Mouse (Mus musculus): Measurements from ENCODE around the gene Asb15. TPM values are rescaled to one million over a fixed set of nuclear protein-coding genes. Genes with fewer than 3 reads are reported as not detected.

The Asb15 gene
- polyA plus RNA-seq, 1 experiment from 2014 or later: not detected

DNA sequence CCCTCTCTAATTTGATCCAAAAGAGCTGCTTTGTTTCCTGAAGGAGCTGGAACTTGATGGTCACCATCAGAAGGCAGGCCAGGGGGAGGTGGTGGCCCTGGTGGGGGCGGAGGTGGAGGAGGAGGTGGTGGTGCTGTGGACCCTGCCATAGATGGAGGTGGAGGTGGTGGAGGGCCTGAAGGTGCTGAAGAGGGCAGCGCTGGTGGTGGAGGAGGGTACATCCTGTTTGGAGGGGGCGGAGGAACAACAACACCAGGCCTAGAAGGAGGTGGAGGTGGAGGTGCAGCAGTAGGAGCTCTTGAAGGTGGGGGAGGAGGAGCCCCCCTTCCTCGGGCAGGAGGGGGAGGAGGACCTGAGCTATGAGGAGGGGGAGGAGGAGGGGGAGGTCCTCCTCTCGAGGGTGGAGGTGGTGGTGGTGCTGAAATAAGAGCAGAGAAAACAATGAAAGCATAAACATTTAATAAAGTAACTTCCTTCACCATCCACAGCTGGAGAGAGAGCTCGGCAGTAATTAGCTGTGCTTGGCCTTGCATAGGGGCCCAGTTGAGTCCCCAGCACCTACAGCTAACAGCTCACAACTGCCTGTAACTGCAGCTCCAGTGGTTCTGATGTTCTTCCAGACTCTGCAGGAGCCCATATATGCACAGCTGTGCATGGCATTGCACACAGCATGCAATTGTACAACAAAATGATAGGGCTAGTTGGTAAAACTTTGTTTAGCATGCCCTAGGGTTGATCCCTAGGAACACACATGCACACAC is 91.5 kb downstream of the Asb15 start:
- no peaks in the 10 kb centered on the region for H3K4me1 ChIP-seq (ENCODE audit: control insufficient read depth, insufficient read depth, low read length)
- H3K27me3 ChIP-seq (ENCODE audit: control insufficient read depth, insufficient read depth, low read length): no peaks in the 10 kb centered on the region
- WGBS: 77% methylated on average over 6 of the region's 6 CpGs
- no peak overlapping the region for H3K27ac ChIP-seq (replicated peaks; ENCODE audit: low read depth, low read length)
- no peak overlapping the region for H3K9ac ChIP-seq (replicated peaks; ENCODE audit: low read length)
- H3K4me3 ChIP-seq (replicated peaks; ENCODE audit: low read depth, low read length): no peak overlapping the region
- ATAC-seq (ENCODE audit: low FRiP score, low TSS enrichment) (no peak), DNase-seq (no peak)
- H3K9me3 ChIP-seq (ENCODE audit: control insufficient read depth, low read length): no peaks in the 10 kb centered on the region
- H3K4me2 ChIP-seq (ENCODE audit: low read length): no peak overlapping the region
- peaks cover 45% of the 10 kb centered on the region for H3K36me3 ChIP-seq (ENCODE audit: control insufficient read depth, insufficient read depth, low read length)

DNA sequence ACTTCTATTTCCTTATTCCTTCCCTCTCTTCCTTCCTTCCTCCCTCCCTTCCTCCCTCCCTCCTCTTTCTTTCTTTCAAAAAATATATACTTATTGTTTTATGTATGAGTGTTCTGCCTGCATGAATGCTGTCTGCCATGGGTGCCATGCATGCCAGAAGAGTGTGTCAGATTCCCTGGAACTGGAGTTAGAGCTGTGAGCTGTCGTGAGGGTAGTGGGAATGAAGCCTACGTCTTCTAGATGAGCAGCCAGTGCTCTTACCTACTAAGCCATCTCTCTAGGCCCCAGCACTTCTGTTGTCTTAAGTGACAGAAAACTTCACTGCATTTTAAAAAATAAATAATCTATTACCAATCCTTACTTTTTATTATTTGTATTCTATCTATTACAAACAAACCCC is 93.0 kb downstream of the Asb15 start:
- ATAC-seq (ENCODE audit: low FRiP score, low TSS enrichment) (no peak), DNase-seq (no peak)
- peaks cover 44% of the 10 kb centered on the region for H3K36me3 ChIP-seq (ENCODE audit: control insufficient read depth, insufficient read depth, low read length)
- no peak overlapping the region for H3K9ac ChIP-seq (replicated peaks; ENCODE audit: low read length)
- 89% methylated on average over 2 of the region's 2 CpGs for WGBS
- no peak overlapping the region for H3K27ac ChIP-seq (replicated peaks; ENCODE audit: low read depth, low read length)
- no peaks in the 10 kb centered on the region for H3K9me3 ChIP-seq (ENCODE audit: control insufficient read depth, low read length)
- no peaks in the 10 kb centered on the region for H3K4me1 ChIP-seq (ENCODE audit: control insufficient read depth, insufficient read depth, low read length)
- no peak overlapping the region for H3K4me3 ChIP-seq (replicated peaks; ENCODE audit: low read depth, low read length)
- no peaks in the 10 kb centered on the region for H3K27me3 ChIP-seq (ENCODE audit: control insufficient read depth, insufficient read depth, low read length)
- H3K4me2 ChIP-seq (ENCODE audit: low read length): no peak overlapping the region

DNA sequence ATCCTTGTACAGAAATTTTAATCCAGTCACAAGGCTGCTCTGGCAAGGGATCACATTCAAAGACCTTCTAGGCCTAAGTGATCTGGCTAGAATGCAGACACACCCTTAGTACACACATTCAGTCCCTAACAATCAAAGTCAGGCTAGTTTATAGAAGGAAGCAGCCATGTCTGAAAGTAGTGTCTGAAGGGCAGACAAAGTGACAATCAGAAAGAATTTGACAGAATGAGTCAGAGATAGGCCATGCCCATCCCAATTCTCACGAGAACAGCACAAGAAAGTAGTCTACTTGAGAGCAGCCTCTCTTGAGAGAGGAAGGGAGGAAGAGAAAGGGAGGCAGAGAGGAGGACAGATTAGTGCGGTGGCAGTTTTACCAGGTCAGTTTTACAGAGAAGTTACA is 94.2 kb downstream of the Asb15 start:
- Histone ChIP-seq H3K9me3 (ENCODE audit: control insufficient read depth, low read length) (no peaks in the 10 kb centered on the region), H3K36me3 (ENCODE audit: control insufficient read depth, insufficient read depth, low read length) (peaks cover 40% of the 10 kb centered on the region), H3K9ac (replicated peaks; ENCODE audit: low read length) (no peak overlapping the region), H3K4me2 (ENCODE audit: low read length) (no peak overlapping the region), H3K4me3 (replicated peaks; ENCODE audit: low read depth, low read length) (no peak overlapping the region), H3K27me3 (ENCODE audit: control insufficient read depth, insufficient read depth, low read length) (no peaks in the 10 kb centered on the region), H3K4me1 (ENCODE audit: control insufficient read depth, insufficient read depth, low read length) (no peaks in the 10 kb centered on the region), H3K27ac (replicated peaks; ENCODE audit: low read depth, low read length) (no peak overlapping the region)
- WGBS: 88% methylated on average over 2 of the region's 2 CpGs
- ATAC-seq (ENCODE audit: low FRiP score, low TSS enrichment): no peak
- no peak for DNase-seq

Other genes with a start within 250 kb of the Asb15 start
- 1.3 and 1.6 TPM in 2 replicates for gene Iqub, start 13.1 kb upstream of the Asb15 start, polyA plus RNA-seq (2014; fragmentation: Nextera tagmentation; extraction: Ambion mirVana)
- gene Ndufa5, start 131 bp upstream of the Asb15 start, polyA plus RNA-seq (2014; fragmentation: Nextera tagmentation; extraction: Ambion mirVana): 348 and 442 TPM in 2 replicates
- gene Lmod2, start 69.6 kb downstream of the Asb15 start, polyA plus RNA-seq (2014; fragmentation: Nextera tagmentation; extraction: Ambion mirVana): not detected in 2 replicates
- 48.3 and 53.1 TPM in 2 replicates for gene Wasl, start 136.9 kb downstream of the Asb15 start, polyA plus RNA-seq (2014; fragmentation: Nextera tagmentation; extraction: Ambion mirVana)
- not detected in 2 replicates for gene Hyal6, start 205.1 kb downstream of the Asb15 start, polyA plus RNA-seq (2014; fragmentation: Nextera tagmentation; extraction: Ambion mirVana)
- gene Hyal4, start 220.2 kb downstream of the Asb15 start, polyA plus RNA-seq (2014; fragmentation: Nextera tagmentation; extraction: Ambion mirVana): not detected in 2 replicates

Measured in midbrain, embryonic 14.5 days (tissue).